In genomic region chr9:67304992-67305391, GRCm38 (mm10) we compare ENCODE assay signal across 33 mouse cellular contexts.
"Had no signal": no experiment of that assay in that cellular context is flagged by ENCODE, and none has a peak within 500 bp of the region (broad histone marks: within the 10 kb centered on the region; RNA-seq: fewer than 3 reads in every experiment).

No protein-coding gene starts in this region.

- H3K9ac ChIP-seq: heart, embryonic 12.5 days; heart, embryonic 13.5 days; heart, embryonic 15.5 days; hindbrain, embryonic 12.5 days; hindbrain, embryonic 13.5 days; hindbrain, embryonic 14.5 days; hindbrain, embryonic 15.5 days; intestine, embryonic 15.5 days; kidney, embryonic 15.5 days had no signal

- H3K27ac ChIP-seq: heart, embryonic 13.5 days; heart, embryonic 15.5 days; hindbrain, embryonic 10.5 days; hindbrain, embryonic 12.5 days; hindbrain, embryonic 13.5 days; hindbrain, embryonic 14.5 days; hindbrain, embryonic 15.5 days; hindbrain, postnatal 0 days; intestine, embryonic 15.5 days; kidney, embryonic 15.5 days; kidney, postnatal 0 days; layer of hippocampus, adult 2 months; left cerebral cortex, adult 2 months had no signal

- H3K36me3 ChIP-seq: hindbrain, embryonic 12.5 days; intestine, embryonic 15.5 days; kidney, embryonic 15.5 days had no signal

- H3K9me3 ChIP-seq: heart, embryonic 12.5 days; heart, embryonic 13.5 days; heart, embryonic 15.5 days; hindbrain, embryonic 10.5 days; hindbrain, embryonic 12.5 days; hindbrain, embryonic 13.5 days; hindbrain, embryonic 15.5 days; intestine, embryonic 15.5 days; kidney, embryonic 15.5 days had no signal

- ATAC-seq: hindbrain, embryonic 16.5 days; hindbrain, postnatal 0 days; inflammation-experienced regulatory T-cells, adult 6 months; intestine, embryonic 15.5 days; intestine, embryonic 16.5 days; intestine, postnatal 0 days had no signal

- H3K4me3 ChIP-seq: heart, embryonic 12.5 days; heart, embryonic 13.5 days; heart, embryonic 15.5 days; hindbrain, embryonic 10.5 days; hindbrain, embryonic 12.5 days; hindbrain, embryonic 13.5 days; hindbrain, embryonic 15.5 days; intestine, embryonic 15.5 days; kidney, embryonic 15.5 days; layer of hippocampus, adult 2 months; left cerebral cortex, adult 2 months had no signal

- H3K4me2 ChIP-seq: heart, embryonic 11.5 days; heart, embryonic 12.5 days; heart, embryonic 13.5 days; heart, embryonic 15.5 days; hindbrain, embryonic 12.5 days; hindbrain, embryonic 13.5 days; hindbrain, embryonic 14.5 days; hindbrain, embryonic 15.5 days; intestine, embryonic 15.5 days; kidney, embryonic 15.5 days had no signal

- DNase-seq: heart, postnatal 10 days; heart, postnatal 14 days; heart, postnatal 36 days; heart, postnatal 4 days; kidney, adult 11 months; kidney, adult 2 months; kidney, adult 8-10 months; kidney, adult 9 months; kidney, postnatal 10 days; kidney, postnatal 14 days; kidney, postnatal 25 days; kidney, postnatal 36 days; kidney, postnatal 4 days; layer of hippocampus, postnatal 36 days had no signal

- H3K27me3 ChIP-seq: heart, embryonic 12.5 days; heart, embryonic 13.5 days; heart, embryonic 15.5 days; hindbrain, embryonic 12.5 days; hindbrain, embryonic 13.5 days; hindbrain, embryonic 15.5 days; intestine, embryonic 15.5 days; kidney, embryonic 15.5 days had no signal

- H3K4me1 ChIP-seq: heart, embryonic 12.5 days; heart, embryonic 13.5 days; heart, embryonic 15.5 days; hindbrain, embryonic 10.5 days; hindbrain, embryonic 12.5 days; hindbrain, embryonic 13.5 days; hindbrain, embryonic 15.5 days; intestine, embryonic 15.5 days; kidney, embryonic 15.5 days had no signal
